Mouse (Mus musculus) embryonic fibroblast, embryonic 13.5 days (primary cell): Measurements from ENCODE around the gene Helb. TPM values are rescaled to one million over a fixed set of nuclear protein-coding genes. Genes with fewer than 3 reads are reported as not detected.

Source experiments
- H3K27ac ChIP-seq: 2 replicates; pipeline ENCODE4 v1.5.1; 2012; ENCODE audit warnings: low read length, control low read depth, inconsistent platforms; ENCODE audit not compliant: insufficient read depth
- H3K4me1 ChIP-seq: 2 replicates; pipeline ENCODE4 v1.6.1; 2011; ENCODE audit warnings: low read length; ENCODE audit not compliant: control insufficient read depth, insufficient read depth
- H3K4me3 ChIP-seq: 2 replicates; pipeline ENCODE4 v1.5.1; 2011; ENCODE audit warnings: mild to moderate bottlenecking, control low read depth, low read length; ENCODE audit not compliant: insufficient read depth
- CTCF ChIP-seq: IDR thresholded peaks from 2 replicates; pipeline ENCODE4 v1.5.1; 2011; ENCODE audit warnings: mild to moderate bottlenecking, control low read depth, low read length, moderate library complexity, borderline replicate concordance; ENCODE audit not compliant: insufficient read depth
- POLR2A ChIP-seq: IDR thresholded peaks from 2 replicates; pipeline ENCODE4 v1.6.1; 2011; ENCODE audit warnings: low read depth, mild to moderate bottlenecking, control low read depth, low read length, moderate library complexity
- polyA plus RNA-seq: library from polyadenylated mRNA; stranded (reverse); fragments of >200 nt; gene quantifications from 2 replicates; pipeline ENCODE4 v1.2.4, GENCODE M21; 2011; ENCODE audit warnings: low read depth; ENCODE audit not compliant: missing spikeins, insufficient read length

Gene Helb
- 8.8 and 11.1 TPM in 2 replicates for polyA plus RNA-seq

GRCm38 (mm10) chr10:120112507-120113396 is at the start of gene Helb:
TSS of gene Helb (minus strand) at chr10:120112987.
- TF ChIP-seq CTCF, result no peak
- TF ChIP-seq POLR2A, result peak; percentile 63
- Histone ChIP-seq H3K27ac (peak within 1 kb of the TSS; percentile 64), H3K4me1 (no peaks in the 10 kb centered on the region), H3K4me3 (peak within 1 kb of the TSS; percentile 86)

- TF ChIP-seq CTCF (no peak), POLR2A (no peak)
- no peak overlapping the region for H3K4me3 ChIP-seq
- no peaks in the 10 kb centered on the region for H3K4me1 ChIP-seq
- H3K27ac ChIP-seq, result no peak overlapping the region
Observed at GRCm38 (mm10) chr10:120160533-120160932, 47.7 kb upstream of the Helb start.

- no peak overlapping the region for H3K27ac ChIP-seq
- TF ChIP-seq POLR2A (no peak), CTCF (no peak)
- H3K4me1 ChIP-seq, result no peaks in the 10 kb centered on the region
- no peak overlapping the region for H3K4me3 ChIP-seq
Observed at GRCm38 (mm10) chr10:120153911-120154310, 41.1 kb upstream of the Helb start.

- H3K4me1 ChIP-seq, result no peaks in the 10 kb centered on the region
- no peak overlapping the region for H3K4me3 ChIP-seq
- TF ChIP-seq POLR2A (no peak), CTCF (no peak)
- H3K27ac ChIP-seq, result no peak overlapping the region
Observed at GRCm38 (mm10) chr10:120151672-120152071, 38.9 kb upstream of the Helb start.

- no peak for TF ChIP-seq POLR2A
- no peak for TF ChIP-seq CTCF
- H3K27ac ChIP-seq, result no peak overlapping the region
- H3K4me3 ChIP-seq, result no peak overlapping the region
- no peaks in the 10 kb centered on the region for H3K4me1 ChIP-seq
Observed at GRCm38 (mm10) chr10:120140916-120141516, 28.2 kb upstream of the Helb start.

GRCm38 (mm10) chr10:120140193-120140592 is 27.4 kb upstream of the Helb start:
- TF ChIP-seq POLR2A (no peak), CTCF (no peak)
- Histone ChIP-seq H3K27ac (no peak overlapping the region), H3K4me1 (no peaks in the 10 kb centered on the region), H3K4me3 (no peak overlapping the region)

- no peak overlapping the region for H3K4me3 ChIP-seq
- no peak overlapping the region for H3K27ac ChIP-seq
- H3K4me1 ChIP-seq, result no peaks in the 10 kb centered on the region
- TF ChIP-seq POLR2A, result no peak
- TF ChIP-seq CTCF, result no peak
Observed at GRCm38 (mm10) chr10:120136020-120136562, 23.3 kb upstream of the Helb start.

- H3K4me3 ChIP-seq, result no peak overlapping the region
- no peaks in the 10 kb centered on the region for H3K4me1 ChIP-seq
- TF ChIP-seq POLR2A (no peak), CTCF (no peak)
- H3K27ac ChIP-seq, result no peak overlapping the region
Observed at GRCm38 (mm10) chr10:120133697-120134096, 20.9 kb upstream of the Helb start.

GRCm38 (mm10) chr10:120130621-120131020 is 17.8 kb upstream of the Helb start:
- Histone ChIP-seq H3K4me1 (no peaks in the 10 kb centered on the region), H3K4me3 (no peak overlapping the region), H3K27ac (no peak overlapping the region)
- TF ChIP-seq POLR2A (no peak), CTCF (no peak)

- Histone ChIP-seq H3K4me3 (no peak overlapping the region), H3K4me1 (no peaks in the 10 kb centered on the region), H3K27ac (no peak overlapping the region)
- TF ChIP-seq CTCF (no peak), POLR2A (no peak)
Observed at GRCm38 (mm10) chr10:120128601-120129277, 16.0 kb upstream of the Helb start.
